Mouse (Mus musculus) kidney, postnatal 25 days (tissue): ENCODE measurements around the gene Hk1.
A peak's percentile ranks its signal among the peaks of the same experiment; 100 is the strongest.

Experiments used
- DNase-seq, 2 experiments: peaks; one replicate each; pipeline ENCODE4 v3.0.0; 2021; ENCODE audit warnings: mixed read lengths in 2 of 2

The Hk1 gene

DNA sequence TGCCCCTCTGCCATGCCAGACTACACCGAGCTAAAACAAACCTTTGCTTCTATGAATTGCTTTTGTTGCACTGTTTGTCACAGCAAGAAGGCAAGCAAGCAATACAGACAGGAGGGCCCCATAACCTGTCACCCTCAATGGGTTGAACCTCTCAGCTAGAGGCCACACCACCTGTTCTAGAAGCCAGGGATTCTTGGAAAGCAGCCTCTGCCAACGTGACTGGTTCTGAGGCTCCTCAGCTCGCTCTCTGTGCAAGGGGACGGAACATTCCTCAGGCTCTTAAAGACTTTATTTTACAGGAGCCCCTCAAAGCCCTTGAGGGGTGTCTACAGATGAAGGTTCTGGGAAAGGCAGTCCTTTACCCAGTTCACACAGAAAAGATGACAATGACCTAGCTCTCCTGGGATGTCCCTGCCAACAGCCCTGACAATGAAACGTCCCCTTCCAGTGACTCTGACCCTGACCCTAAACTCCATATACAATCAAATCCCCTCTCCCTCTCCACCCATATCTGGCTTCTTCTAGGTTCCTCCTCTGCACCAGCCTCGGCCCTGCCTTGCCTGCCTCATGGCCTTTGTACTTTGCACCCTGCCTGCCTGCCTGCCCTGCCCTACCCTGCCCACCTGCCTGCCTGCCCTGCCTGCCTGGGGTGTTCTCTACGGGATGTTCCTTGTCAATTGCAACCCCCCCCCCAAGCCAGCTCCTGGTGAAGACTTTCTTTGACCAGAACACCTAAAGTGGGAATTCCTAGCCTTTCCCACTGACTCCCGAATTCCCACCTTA lies 158.8 kb downstream of the Hk1 start:
- peak; percentile 69 to 87 for DNase-seq
